Mouse (Mus musculus) liver, embryonic 15.5 days (tissue): Measurements from ENCODE around the gene Zfhx3. TPM values are rescaled to one million over a fixed set of nuclear protein-coding genes. Genes with fewer than 3 reads are reported as not detected.

ENCODE experiments used
- ATAC-seq: fragments of 200-750 bp; cut with Nextera tagmentation; 2 replicates; pipeline ENCODE4 v1.8.0; 2017; ENCODE audit warnings: moderate number of reproducible peaks, mild to moderate bottlenecking, moderate library complexity; ENCODE audit not compliant: insufficient read depth
- H3K27ac ChIP-seq: fragments of 300-500 bp; sonication (generic); replicated peaks from 2 replicates; pipeline ENCODE4 v1.5.1; 2015; ENCODE audit warnings: mild to moderate bottlenecking, inconsistent platforms
- H3K27me3 ChIP-seq: fragments of 300-500 bp; sonication (generic); 2 replicates; pipeline ENCODE4 v1.6.1; 2015; ENCODE audit warnings: mild to moderate bottlenecking, inconsistent platforms
- H3K36me3 ChIP-seq: fragments of 300-500 bp; sonication (generic); replicated peaks from 2 replicates; pipeline ENCODE4 v1.6.1; 2015; ENCODE audit warnings: moderate library complexity, mild to moderate bottlenecking, inconsistent platforms
- H3K4me1 ChIP-seq: fragments of 300-500 bp; sonication (generic); replicated peaks from 2 replicates; pipeline ENCODE4 v1.6.1; 2015; ENCODE audit warnings: inconsistent platforms
- H3K4me2 ChIP-seq: fragments of 300-500 bp; sonication (generic); 2 replicates; pipeline ENCODE4 v1.6.1; 2015; ENCODE audit warnings: moderate library complexity, mild to moderate bottlenecking, inconsistent platforms
- H3K4me3 ChIP-seq: fragments of 300-500 bp; sonication (generic); replicated peaks from 2 replicates; pipeline ENCODE4 v1.5.1; 2015; ENCODE audit warnings: mild to moderate bottlenecking, inconsistent platforms
- H3K9ac ChIP-seq: fragments of 300-500 bp; sonication (generic); 2 replicates; pipeline ENCODE4 v1.6.1; 2015; ENCODE audit warnings: moderate library complexity, mild to moderate bottlenecking, inconsistent platforms
- H3K9me3 ChIP-seq: fragments of 300-500 bp; sonication (generic); replicated peaks from 2 replicates; pipeline ENCODE4 v1.6.1; 2016; ENCODE audit warnings: inconsistent platforms
- WGBS: fragments of 180-500 bp; shearing (Covaris S2); methylation state at CpG from one replicate; pipeline ENCODE4 v1.1.7; 2015; ENCODE audit warnings: mixed read lengths; ENCODE audit not compliant: insufficient replicate concordance; 5-methylcytosine and 5-hydroxymethylcytosine counted together
- polyA plus RNA-seq: library from polyadenylated mRNA; unstranded; fragments of >200 nt; fragmentation: Nextera tagmentation; extraction: Ambion mirVana; gene quantifications from 2 replicates; pipeline ENCODE4 v1.2.1, GENCODE M21; 2015

Gene Zfhx3
- polyA plus RNA-seq, 1 experiment from 2014 or later, result 1.0 TPM

- no peaks in the 10 kb centered on the region for H3K4me1 ChIP-seq
- no peak for ATAC-seq
- no peak overlapping the region for H3K27ac ChIP-seq
- H3K4me3 ChIP-seq, result no peak overlapping the region
- no peaks in the 10 kb centered on the region for H3K36me3 ChIP-seq
- 72% methylated on average over 12 of the region's 12 CpGs for WGBS
- H3K4me2 ChIP-seq, result no peak overlapping the region
- no peaks in the 10 kb centered on the region for H3K9me3 ChIP-seq
- no peak overlapping the region for H3K9ac ChIP-seq
- H3K27me3 ChIP-seq, result no peaks in the 10 kb centered on the region
These were observed 359.2 kb downstream of the Zfhx3 start for GRCm38 (mm10) chr8:108301654-108302053.

- Histone ChIP-seq H3K9ac (no peak overlapping the region), H3K4me2 (no peak overlapping the region), H3K9me3 (no peaks in the 10 kb centered on the region), H3K4me3 (no peak overlapping the region), H3K27ac (no peak overlapping the region), H3K4me1 (no peaks in the 10 kb centered on the region), H3K36me3 (no peaks in the 10 kb centered on the region), H3K27me3 (no peaks in the 10 kb centered on the region)
- 47% methylated on average over 3 of the region's 3 CpGs for WGBS
- ATAC-seq, result no peak
These were observed 362.9 kb downstream of the Zfhx3 start for GRCm38 (mm10) chr8:108305368-108305767.

GRCm38 (mm10) chr8:108309525-108310246 is 367.2 kb downstream of the Zfhx3 start:
- no peak for ATAC-seq
- WGBS, result 66% methylated on average over 14 of the region's 14 CpGs
- H3K4me3 ChIP-seq, result no peak overlapping the region

GRCm38 (mm10) chr8:108315046-108315445 is 372.6 kb downstream of the Zfhx3 start:
- no peaks in the 10 kb centered on the region for H3K4me1 ChIP-seq
- H3K4me3 ChIP-seq, result no peak overlapping the region
- no peaks in the 10 kb centered on the region for H3K36me3 ChIP-seq
- H3K27me3 ChIP-seq, result no peaks in the 10 kb centered on the region
- H3K4me2 ChIP-seq, result no peak overlapping the region
- H3K9ac ChIP-seq, result no peak overlapping the region
- H3K27ac ChIP-seq, result no peak overlapping the region
- ATAC-seq, result no peak
- WGBS, result 33% methylated on average over 8 of the region's 8 CpGs
- no peaks in the 10 kb centered on the region for H3K9me3 ChIP-seq

More at GRCm38 (mm10) chr8:108309525-108310246, 367.2 kb downstream of the Zfhx3 start:
- Histone ChIP-seq H3K4me2 (no peak overlapping the region), H3K27me3 (no peaks in the 10 kb centered on the region), H3K9ac (no peak overlapping the region), H3K27ac (no peak overlapping the region), H3K36me3 (no peaks in the 10 kb centered on the region), H3K9me3 (no peaks in the 10 kb centered on the region), H3K4me1 (no peaks in the 10 kb centered on the region)

GRCm38 (mm10) chr8:108317532-108318093 is 375.2 kb downstream of the Zfhx3 start:
- H3K27me3 ChIP-seq, result no peaks in the 10 kb centered on the region
- H3K4me3 ChIP-seq, result no peak overlapping the region
- no peaks in the 10 kb centered on the region for H3K4me1 ChIP-seq
- H3K9me3 ChIP-seq, result no peaks in the 10 kb centered on the region
- H3K27ac ChIP-seq, result no peak overlapping the region
- H3K36me3 ChIP-seq, result no peaks in the 10 kb centered on the region
- no peak for ATAC-seq
- 57% methylated on average over 4 of the region's 4 CpGs for WGBS
- H3K4me2 ChIP-seq, result no peak overlapping the region
- no peak overlapping the region for H3K9ac ChIP-seq

GRCm38 (mm10) chr8:108327711-108328110 is 385.3 kb downstream of the Zfhx3 start:
- no peak for ATAC-seq
- H3K36me3 ChIP-seq, result no peaks in the 10 kb centered on the region
- no peaks in the 10 kb centered on the region for H3K4me1 ChIP-seq
- H3K9me3 ChIP-seq, result no peaks in the 10 kb centered on the region
- no peak overlapping the region for H3K4me3 ChIP-seq
- WGBS, result 53% methylated on average over 2 of the region's 2 CpGs
- H3K9ac ChIP-seq, result no peak overlapping the region
- H3K4me2 ChIP-seq, result no peak overlapping the region
- H3K27ac ChIP-seq, result no peak overlapping the region
- no peaks in the 10 kb centered on the region for H3K27me3 ChIP-seq

- Histone ChIP-seq H3K4me3 (no peak overlapping the region), H3K4me1 (no peaks in the 10 kb centered on the region), H3K4me2 (no peak overlapping the region), H3K27me3 (no peaks in the 10 kb centered on the region), H3K27ac (no peak overlapping the region), H3K9me3 (no peaks in the 10 kb centered on the region), H3K9ac (no peak overlapping the region), H3K36me3 (no peaks in the 10 kb centered on the region)
- WGBS, result 67% methylated on average over 14 of the region's 14 CpGs
- ATAC-seq, result no peak
These were observed 405.9 kb downstream of the Zfhx3 start for GRCm38 (mm10) chr8:108348352-108348751.

- Histone ChIP-seq H3K4me3 (no peak overlapping the region), H3K9me3 (no peaks in the 10 kb centered on the region)
- ATAC-seq, result no peak
These were observed 406.3 kb downstream of the Zfhx3 start for GRCm38 (mm10) chr8:108348776-108349175.

GRCm38 (mm10) chr8:108355119-108355777 is 412.8 kb downstream of the Zfhx3 start:
- H3K36me3 ChIP-seq, result no peaks in the 10 kb centered on the region
- WGBS, result 50% methylated on average over 10 of the region's 10 CpGs
- no peak overlapping the region for H3K9ac ChIP-seq
- H3K4me3 ChIP-seq, result no peak overlapping the region
- no peaks in the 10 kb centered on the region for H3K4me1 ChIP-seq
- no peaks in the 10 kb centered on the region for H3K27me3 ChIP-seq
- no peak overlapping the region for H3K4me2 ChIP-seq
- H3K9me3 ChIP-seq, result no peaks in the 10 kb centered on the region
- no peak for ATAC-seq
- H3K27ac ChIP-seq, result no peak overlapping the region

More at GRCm38 (mm10) chr8:108348776-108349175, 406.3 kb downstream of the Zfhx3 start:
- H3K27me3 ChIP-seq, result no peaks in the 10 kb centered on the region
- no peak overlapping the region for H3K27ac ChIP-seq
- WGBS, result 37% methylated on average over 4 of the region's 4 CpGs
- H3K4me1 ChIP-seq, result no peaks in the 10 kb centered on the region
- H3K4me2 ChIP-seq, result no peak overlapping the region
- no peaks in the 10 kb centered on the region for H3K36me3 ChIP-seq
- no peak overlapping the region for H3K9ac ChIP-seq

- H3K9ac ChIP-seq, result no peak overlapping the region
- WGBS, result 44% methylated on average over 4 of the region's 4 CpGs
- ATAC-seq, result no peak
- H3K4me1 ChIP-seq, result no peaks in the 10 kb centered on the region
- H3K27ac ChIP-seq, result no peak overlapping the region
- no peak overlapping the region for H3K4me2 ChIP-seq
- H3K4me3 ChIP-seq, result no peak overlapping the region
- H3K27me3 ChIP-seq, result no peaks in the 10 kb centered on the region
- no peaks in the 10 kb centered on the region for H3K36me3 ChIP-seq
- no peaks in the 10 kb centered on the region for H3K9me3 ChIP-seq
These were observed 419.0 kb downstream of the Zfhx3 start for GRCm38 (mm10) chr8:108361402-108361801.

GRCm38 (mm10) chr8:108362421-108362820 is 420.0 kb downstream of the Zfhx3 start:
- ATAC-seq, result no peak
- no peak overlapping the region for H3K4me2 ChIP-seq
- H3K36me3 ChIP-seq, result no peaks in the 10 kb centered on the region
- H3K9ac ChIP-seq, result no peak overlapping the region
- H3K27me3 ChIP-seq, result no peaks in the 10 kb centered on the region
- H3K4me1 ChIP-seq, result no peaks in the 10 kb centered on the region
- no peak overlapping the region for H3K4me3 ChIP-seq
- H3K9me3 ChIP-seq, result no peaks in the 10 kb centered on the region
- WGBS, result 72% methylated on average over 9 of the region's 9 CpGs
- no peak overlapping the region for H3K27ac ChIP-seq
